Mouse (Mus musculus): Measurements from ENCODE around the gene Nkx1-1. TPM values are rescaled to one million over a fixed set of nuclear protein-coding genes. Genes with fewer than 3 reads are reported as not detected.
A peak's percentile ranks its signal among the peaks of the same experiment; 100 is the strongest.

Nkx1-1 gene
- polyA plus RNA-seq (2012; rRNA removed), result not detected in 2 replicates

GRCm38 (mm10) chr5:33433201-33434138 is at the start of gene Nkx1-1:
Nkx1-1 (minus strand) TSS chr5:33433976.
- WGBS, result 2% methylated on average over 90 of the region's 90 CpGs
- no peak for DNase-seq (ENCODE audit: low read depth, low spot score)

- 18% methylated on average over 7 of the region's 7 CpGs for WGBS
- no peak for DNase-seq (ENCODE audit: low read depth, low spot score)
Measured at GRCm38 (mm10) chr5:33481318-33481685, 47.5 kb upstream of the Nkx1-1 start.

GRCm38 (mm10) chr5:33480582-33481317 is 47.0 kb upstream of the Nkx1-1 start:
- DNase-seq (ENCODE audit: low read depth, low spot score), result no peak
- WGBS, result 43% methylated on average over 26 of the region's 26 CpGs

- no peak for DNase-seq (ENCODE audit: low read depth, low spot score)
- WGBS, result 32% methylated on average over 11 of the region's 11 CpGs
Measured at GRCm38 (mm10) chr5:33465464-33465863, 31.7 kb upstream of the Nkx1-1 start.

GRCm38 (mm10) chr5:33464390-33464789 is 30.6 kb upstream of the Nkx1-1 start:
- DNase-seq (ENCODE audit: low read depth, low spot score), result no peak
- 58% methylated on average over 7 of the region's 7 CpGs for WGBS

- WGBS, result 58% methylated on average over 2 of the region's 2 CpGs
- no peak for DNase-seq (ENCODE audit: low read depth, low spot score)
Measured at GRCm38 (mm10) chr5:33459111-33459510, 25.3 kb upstream of the Nkx1-1 start.

GRCm38 (mm10) chr5:33458132-33458622 is 24.4 kb upstream of the Nkx1-1 start:
- WGBS, result 54% methylated on average over 3 of the region's 3 CpGs
- DNase-seq (ENCODE audit: low read depth, low spot score), result no peak

GRCm38 (mm10) chr5:33455737-33456136 is 22.0 kb upstream of the Nkx1-1 start:
- no peak for DNase-seq (ENCODE audit: low read depth, low spot score)
- 36% methylated on average over 8 of the region's 8 CpGs for WGBS

GRCm38 (mm10) chr5:33443794-33444193 is 10.0 kb upstream of the Nkx1-1 start:
- no peak for DNase-seq (ENCODE audit: low read depth, low spot score)
- 53% methylated on average over 9 of the region's 9 CpGs for WGBS

- DNase-seq (ENCODE audit: low read depth, low spot score), result no peak
- 6% methylated on average over 56 of the region's 56 CpGs for WGBS
Measured at GRCm38 (mm10) chr5:33442927-33443710, 9.3 kb upstream of the Nkx1-1 start.

GRCm38 (mm10) chr5:33438214-33438613 is 4.4 kb upstream of the Nkx1-1 start:
- DNase-seq (ENCODE audit: low read depth, low spot score), result peak; percentile 21
- WGBS, result 3% methylated on average over 23 of the region's 23 CpGs

- no peak for DNase-seq (ENCODE audit: low read depth, low spot score)
- 2% methylated on average over 4 of the region's 4 CpGs for WGBS
Measured at GRCm38 (mm10) chr5:33435941-33436340, 2.2 kb upstream of the Nkx1-1 start.

GRCm38 (mm10) chr5:33435151-33435550 is 1.4 kb upstream of the Nkx1-1 start:
- 5% methylated on average over 26 of the region's 26 CpGs for WGBS
- no peak for DNase-seq (ENCODE audit: low read depth, low spot score)

GRCm38 (mm10) chr5:33434141-33434780 is 485 bp upstream of the Nkx1-1 start:
- DNase-seq (ENCODE audit: low read depth, low spot score), result no peak
- WGBS, result 2% methylated on average over 56 of the region's 60 CpGs

- 3% methylated on average over 39 of the region's 39 CpGs for WGBS
Measured at GRCm38 (mm10) chr5:33432057-33432935, 1.5 kb downstream of the Nkx1-1 start.

GRCm38 (mm10) chr5:33431173-33432005 is 2.4 kb downstream of the Nkx1-1 start:
- DNase-seq (ENCODE audit: low read depth, low spot score), result no peak
- WGBS, result 2% methylated on average over 77 of the region's 77 CpGs

More at GRCm38 (mm10) chr5:33432057-33432935, 1.5 kb downstream of the Nkx1-1 start:
- no peak for DNase-seq (ENCODE audit: low read depth, low spot score)

GRCm38 (mm10) chr5:33430511-33431172 is 3.1 kb downstream of the Nkx1-1 start:
- DNase-seq (ENCODE audit: low read depth, low spot score), result no peak
- WGBS, result 3% methylated on average over 64 of the region's 64 CpGs

All from large intestine, adult 2 months (tissue).